Mouse (Mus musculus) stomach, embryonic 16.5 days (tissue): ENCODE data around the gene Plekhf1. TPM values are rescaled to one million over a fixed set of nuclear protein-coding genes. Genes with fewer than 3 reads are reported as not detected.

Experiments used
- ATAC-seq: fragments of 200-750 bp; cut with Nextera tagmentation; 2 replicates; pipeline ENCODE4 v1.8.0; 2017; ENCODE audit warnings: moderate number of reproducible peaks, moderate TSS enrichment; ENCODE audit not compliant: insufficient read depth, low FRiP score
- H3K27ac ChIP-seq: fragments of 300-500 bp; sonication (generic); 2 replicates; pipeline ENCODE4 v1.5.1; 2014; ENCODE audit warnings: low read length
- H3K27me3 ChIP-seq: fragments of 300-500 bp; sonication (generic); 2 replicates; pipeline ENCODE4 v1.6.1; 2014; ENCODE audit warnings: low read length, control low read depth, mixed read lengths; ENCODE audit not compliant: control insufficient read depth, insufficient read depth
- H3K36me3 ChIP-seq: fragments of 300-500 bp; sonication (generic); 2 replicates; pipeline ENCODE4 v1.6.1; 2014; ENCODE audit warnings: low read length; ENCODE audit not compliant: control insufficient read depth, insufficient read depth
- H3K4me1 ChIP-seq: fragments of 300-500 bp; sonication (generic); 2 replicates; pipeline ENCODE4 v1.6.1; 2014; ENCODE audit warnings: low read length, control low read depth, mixed read lengths; ENCODE audit not compliant: control insufficient read depth, insufficient read depth
- H3K4me2 ChIP-seq: fragments of 300-500 bp; sonication (generic); 2 replicates; pipeline ENCODE4 v1.6.1; 2014; ENCODE audit warnings: low read depth, low read length, mixed read lengths
- H3K4me3 ChIP-seq: fragments of 300-500 bp; sonication (generic); replicated peaks from 2 replicates; pipeline ENCODE4 v1.5.1; 2014; ENCODE audit warnings: mild to moderate bottlenecking, low read length
- H3K9ac ChIP-seq: fragments of 300-500 bp; sonication (generic); 2 replicates; pipeline ENCODE4 v1.6.1; 2014; ENCODE audit warnings: low read length
- H3K9me3 ChIP-seq: fragments of 300-500 bp; sonication (generic); replicated peaks from 2 replicates; pipeline ENCODE4 v1.6.1; 2016; ENCODE audit warnings: low read length, control low read depth; ENCODE audit not compliant: control insufficient read depth
- WGBS: fragments of 180-500 bp; shearing (Covaris S2); extraction: QIAGEN DNeasy Blood & Tissue Kit; methylation state at CpG from one replicate; pipeline ENCODE4 v1.1.7; 2014; 5-methylcytosine and 5-hydroxymethylcytosine counted together
- polyA plus RNA-seq: library from polyadenylated mRNA; unstranded; fragments of >200 nt; fragmentation: Nextera tagmentation; extraction: Ambion mirVana; gene quantifications from 2 replicates; pipeline ENCODE4 v1.2.1, GENCODE M21; 2015

Gene Plekhf1
- polyA plus RNA-seq, 1 experiment from 2014 or later = 4.0 TPM

GRCm38 (mm10) chr7:38224577-38225369 is 3.0 kb downstream of the Plekhf1 start:
- no peak overlapping the region for H3K9ac ChIP-seq
- H3K4me1 ChIP-seq = 0 out of 2 replicates have a peak, but pooled peaks cover 4% of the 10 kb centered on the region
- H3K4me3 ChIP-seq = no peak overlapping the region
- H3K4me2 ChIP-seq = no peak overlapping the region
- no peaks in the 10 kb centered on the region for H3K36me3 ChIP-seq
- no peaks in the 10 kb centered on the region for H3K9me3 ChIP-seq
- WGBS = 77% methylated on average over 13 of the region's 13 CpGs
- no peak overlapping the region for H3K27ac ChIP-seq
- H3K27me3 ChIP-seq = no peaks in the 10 kb centered on the region
- no peak for ATAC-seq

- Histone ChIP-seq H3K9me3 (no peaks in the 10 kb centered on the region), H3K36me3 (no peaks in the 10 kb centered on the region), H3K27ac (no peak overlapping the region), H3K9ac (no peak overlapping the region), H3K4me2 (no peak overlapping the region), H3K4me1 (peaks cover 5% of the 10 kb centered on the region; the same call in 1 of the 2 replicates), H3K27me3 (no peaks in the 10 kb centered on the region), H3K4me3 (no peak overlapping the region)
- ATAC-seq = no peak
- WGBS = 96% methylated on average over 7 of the region's 7 CpGs
Observed at GRCm38 (mm10) chr7:38220866-38221265, 7.0 kb downstream of the Plekhf1 start.

GRCm38 (mm10) chr7:38219526-38219925 is 8.3 kb downstream of the Plekhf1 start:
- no peak overlapping the region for H3K4me3 ChIP-seq
- H3K9ac ChIP-seq = no peak overlapping the region
- WGBS = 89% methylated on average over 4 of the region's 4 CpGs
- no peaks in the 10 kb centered on the region for H3K36me3 ChIP-seq
- H3K27ac ChIP-seq = no peak overlapping the region
- H3K9me3 ChIP-seq = no peaks in the 10 kb centered on the region
- no peak for ATAC-seq
- no peaks in the 10 kb centered on the region for H3K27me3 ChIP-seq
- H3K4me2 ChIP-seq = no peak overlapping the region
- peaks cover 5% of the 10 kb centered on the region; the same call in 1 of the 2 replicates for H3K4me1 ChIP-seq

- H3K4me1 ChIP-seq = peaks cover 5% of the 10 kb centered on the region; the same call in 1 of the 2 replicates
- no peaks in the 10 kb centered on the region for H3K9me3 ChIP-seq
- ATAC-seq = no peak
- H3K4me3 ChIP-seq = no peak overlapping the region
- no peak overlapping the region for H3K27ac ChIP-seq
- no peaks in the 10 kb centered on the region for H3K36me3 ChIP-seq
- H3K4me2 ChIP-seq = no peak overlapping the region
- H3K27me3 ChIP-seq = no peaks in the 10 kb centered on the region
- H3K9ac ChIP-seq = no peak overlapping the region
- 79% methylated on average over 8 of the region's 8 CpGs for WGBS
Observed at GRCm38 (mm10) chr7:38218631-38219367, 9.0 kb downstream of the Plekhf1 start.

GRCm38 (mm10) chr7:38217417-38218171 is 10.2 kb downstream of the Plekhf1 start:
- H3K4me3 ChIP-seq = no peak overlapping the region
- ATAC-seq = peak; percentile 65; the same call in 1 of the 2 replicates
- no peaks in the 10 kb centered on the region for H3K9me3 ChIP-seq
- no peak overlapping the region for H3K4me2 ChIP-seq
- 62% methylated on average over 5 of the region's 5 CpGs for WGBS
- H3K27ac ChIP-seq = peak overlapping the region; percentile 35; the same call in 1 of the 2 replicates
- H3K36me3 ChIP-seq = no peaks in the 10 kb centered on the region
- peak overlapping the region; percentile 38; the same call in 1 of the 2 replicates for H3K9ac ChIP-seq
- H3K4me1 ChIP-seq = peaks cover 5% of the 10 kb centered on the region; the same call in 1 of the 2 replicates
- H3K27me3 ChIP-seq = no peaks in the 10 kb centered on the region

- no peaks in the 10 kb centered on the region for H3K27me3 ChIP-seq
- H3K36me3 ChIP-seq = no peaks in the 10 kb centered on the region
- WGBS = 87% methylated on average over 6 of the region's 6 CpGs
- no peak for ATAC-seq
- no peak overlapping the region for H3K27ac ChIP-seq
- H3K9me3 ChIP-seq = no peaks in the 10 kb centered on the region
- H3K4me1 ChIP-seq = peaks cover 5% of the 10 kb centered on the region; the same call in 1 of the 2 replicates
- H3K9ac ChIP-seq = no peak overlapping the region
- H3K4me3 ChIP-seq = no peak overlapping the region
- no peak overlapping the region for H3K4me2 ChIP-seq
Observed at GRCm38 (mm10) chr7:38215697-38216096, 12.1 kb downstream of the Plekhf1 start.

- H3K36me3 ChIP-seq = no peaks in the 10 kb centered on the region
- peaks cover 5% of the 10 kb centered on the region; the same call in 1 of the 2 replicates for H3K4me1 ChIP-seq
- no peak overlapping the region for H3K27ac ChIP-seq
- H3K4me2 ChIP-seq = no peak overlapping the region
- 62% methylated on average over 7 of the region's 7 CpGs for WGBS
- H3K27me3 ChIP-seq = no peaks in the 10 kb centered on the region
- H3K9ac ChIP-seq = no peak overlapping the region
- no peak for ATAC-seq
- H3K9me3 ChIP-seq = no peaks in the 10 kb centered on the region
- H3K4me3 ChIP-seq = no peak overlapping the region
Observed at GRCm38 (mm10) chr7:38215281-38215680, 12.5 kb downstream of the Plekhf1 start.

- Histone ChIP-seq H3K27me3 (no peaks in the 10 kb centered on the region), H3K9me3 (no peaks in the 10 kb centered on the region), H3K4me1 (peaks cover 7% of the 10 kb centered on the region; the same call in 1 of the 2 replicates), H3K27ac (no peak overlapping the region), H3K4me3 (no peak overlapping the region), H3K9ac (no peak overlapping the region), H3K4me2 (no peak overlapping the region), H3K36me3 (no peaks in the 10 kb centered on the region)
- WGBS = 52% methylated on average over 5 of the region's 5 CpGs
- no peak for ATAC-seq
Observed at GRCm38 (mm10) chr7:38214473-38215214, 13.2 kb downstream of the Plekhf1 start.
